Mouse (Mus musculus) MEL (cell line): ENCODE measurements around the gene Shh.

Experiments
- BHLHE40 ChIP-seq: IDR thresholded peaks from 2 replicates; pipeline ENCODE4 v1.6.1; 2012; ENCODE audit warnings: low read depth, mild to moderate bottlenecking, inconsistent platforms, low read length, improper control_type of control experiment, borderline replicate concordance
- CTCF ChIP-seq, 3 experiments: IDR thresholded peaks in 2 of 3; conservative IDR thresholded peaks in 1 of 3; 2 replicates each; pipeline ENCODE4 v1.5.1; 2011 to 2012; ENCODE audit warnings: low read length in 3 of 3, low read depth in 2 of 3, mild to moderate bottlenecking in 2 of 3, improper control_type of control experiment in 1 of 3, inconsistent platforms in 1 of 3, mixed read lengths in 1 of 3, moderate library complexity in 1 of 3; ENCODE audit not compliant: control insufficient read depth in 1 of 3, insufficient read depth in 1 of 3, poor library complexity in 1 of 3, severe bottlenecking in 1 of 3
- POLR2A ChIP-seq, 2 experiments: IDR thresholded peaks; 2 replicates each; pipeline ENCODE4 v1.6.1; 2011 to 2012; ENCODE audit warnings: low read length in 2 of 2, mild to moderate bottlenecking in 2 of 2, control low read depth in 1 of 2, improper control_type of control experiment in 1 of 2, low read depth in 1 of 2, moderate library complexity in 1 of 2; ENCODE audit not compliant: control insufficient read depth in 1 of 2, insufficient read depth in 1 of 2, poor library complexity in 1 of 2
- POLR2AphosphoS2 ChIP-seq: IDR thresholded peaks from 2 replicates; pipeline ENCODE4 v1.6.1; 2011; ENCODE audit warnings: low read length, improper control_type of control experiment
- TBP ChIP-seq: IDR thresholded peaks from 2 replicates; pipeline ENCODE4 v1.8.0; 2011; ENCODE audit warnings: low read depth, low read length, improper control_type of control experiment
- TCF12 ChIP-seq: IDR thresholded peaks from 2 replicates; pipeline ENCODE4 v1.6.1; 2014; ENCODE audit warnings: low read depth, mild to moderate bottlenecking, inconsistent platforms, low read length, improper control_type of control experiment, moderate library complexity
- ZMIZ1 ChIP-seq: IDR thresholded peaks from 2 replicates; pipeline ENCODE4 v1.6.1; 2012; ENCODE audit warnings: low read depth, mild to moderate bottlenecking, inconsistent platforms, low read length, improper control_type of control experiment, moderate library complexity
- ZNF384 ChIP-seq: IDR thresholded peaks from 2 replicates; pipeline ENCODE4 v1.6.1; 2012; ENCODE audit warnings: low read depth, mild to moderate bottlenecking, inconsistent platforms, low read length, improper control_type of control experiment

- no peak for TF ChIP-seq ZMIZ1
- TF ChIP-seq CTCF (IDR thresholded peaks at IDR 0.05 in 2 of 3, conservative IDR thresholded peaks at IDR 0.05 in 1 of 3; ENCODE audit: control insufficient read depth in 1 of 3, insufficient read depth in 1 of 3, low read depth in 2 of 3, low read length in 3 of 3, poor library complexity in 1 of 3, severe bottlenecking in 1 of 3), result no peak
- TF ChIP-seq TBP, result no peak
- no peak for TF ChIP-seq BHLHE40
- no peak for TF ChIP-seq TCF12
- no peak for TF ChIP-seq POLR2AphosphoS2
- TF ChIP-seq POLR2A (IDR thresholded peaks at IDR 0.05; ENCODE audit: control insufficient read depth in 1 of 2, insufficient read depth in 1 of 2, low read depth in 1 of 2, low read length in 2 of 2, poor library complexity in 1 of 2), result no peak
- no peak for TF ChIP-seq ZNF384
Measured at GRCm38 (mm10) chr5:28455721-28456120, 11.3 kb downstream of the Shh start.
